Mouse (Mus musculus) cerebellum, postnatal 14 days (tissue): ENCODE data around the gene Leng8.
A peak's percentile ranks its signal among the peaks of the same experiment; 100 is the strongest.

ENCODE experiments used
- DNase-seq, 2 experiments: peaks; one replicate each; pipeline ENCODE4 v3.0.0; 2021; ENCODE audit warnings: mixed read lengths in 2 of 2

Leng8 gene

DNA sequence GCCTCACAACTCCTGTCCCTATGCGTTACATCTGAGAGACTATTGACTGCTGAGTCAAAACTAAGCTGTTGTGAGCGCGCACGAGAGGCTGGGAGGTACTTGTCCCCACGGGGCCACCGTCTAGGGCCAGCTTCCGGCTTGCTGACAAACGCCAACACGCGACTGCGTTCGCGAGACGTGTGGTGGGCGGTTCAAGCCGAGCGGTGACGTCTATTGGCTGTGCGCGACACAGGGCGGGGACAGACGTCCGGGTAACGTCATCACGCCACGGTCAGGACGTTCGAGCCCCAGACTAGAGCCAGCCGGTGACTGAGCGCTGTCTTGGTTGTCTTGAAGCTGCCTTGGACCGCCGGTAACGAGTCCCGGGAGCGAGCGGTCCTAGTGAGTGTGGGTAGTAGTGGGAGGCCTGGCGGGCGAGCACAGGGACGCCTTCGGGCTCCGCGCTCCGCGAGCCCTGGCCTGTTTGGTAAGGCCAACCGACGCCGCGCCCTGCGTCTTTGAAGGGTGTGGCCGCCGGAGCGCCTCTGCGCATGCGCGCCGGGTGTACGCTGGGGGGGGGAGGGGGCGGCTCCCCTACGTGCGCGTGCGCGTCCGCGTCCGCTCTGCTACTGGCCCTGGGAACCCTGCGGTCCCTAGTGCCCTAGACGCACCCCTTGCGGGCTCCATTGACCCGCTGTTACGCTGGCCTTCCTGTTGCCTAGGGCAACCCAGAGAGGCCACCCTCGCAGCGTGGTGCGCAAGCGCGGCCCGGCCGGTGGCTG lies at the start of gene Leng8:
Leng8 (plus strand) TSS at position 269 of the 761 bp plus-strand sequence.
- DNase-seq, result peak; percentile 98 to 99

- DNase-seq, result no peak
These were observed 49.5 kb upstream of the Leng8 start for GRCm38 (mm10) chr7:4087238-4087895.

GRCm38 (mm10) chr7:4087896-4088480 lies 48.9 kb upstream of the Leng8 start:
- DNase-seq, result no peak

GRCm38 (mm10) chr7:4088679-4089078 lies 48.2 kb upstream of the Leng8 start:
- no peak for DNase-seq

GRCm38 (mm10) chr7:4091170-4091569 lies 45.7 kb upstream of the Leng8 start:
- DNase-seq, result no peak

DNA sequence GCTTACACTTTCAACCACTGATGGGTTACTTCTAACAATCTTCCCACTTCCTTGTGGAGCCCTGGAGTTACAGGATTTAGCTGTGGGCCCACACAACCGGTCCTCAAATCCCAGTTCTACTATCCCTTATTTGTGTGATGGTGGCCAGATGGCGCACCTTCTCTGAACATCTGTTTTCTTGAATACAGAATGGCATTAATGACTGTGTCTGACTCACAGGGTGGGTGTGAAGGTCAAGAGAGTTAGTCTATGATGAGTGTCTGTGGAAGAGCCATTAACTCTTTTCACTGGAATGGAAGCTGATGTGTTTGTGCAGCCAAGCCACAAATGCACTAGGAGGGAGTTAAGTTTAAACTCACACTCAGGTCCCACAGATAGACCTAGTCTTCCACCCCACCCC lies 38.5 kb upstream of the Leng8 start:
- DNase-seq, result no peak

GRCm38 (mm10) chr7:4098832-4099231 lies 38.0 kb upstream of the Leng8 start:
- no peak for DNase-seq

DNA sequence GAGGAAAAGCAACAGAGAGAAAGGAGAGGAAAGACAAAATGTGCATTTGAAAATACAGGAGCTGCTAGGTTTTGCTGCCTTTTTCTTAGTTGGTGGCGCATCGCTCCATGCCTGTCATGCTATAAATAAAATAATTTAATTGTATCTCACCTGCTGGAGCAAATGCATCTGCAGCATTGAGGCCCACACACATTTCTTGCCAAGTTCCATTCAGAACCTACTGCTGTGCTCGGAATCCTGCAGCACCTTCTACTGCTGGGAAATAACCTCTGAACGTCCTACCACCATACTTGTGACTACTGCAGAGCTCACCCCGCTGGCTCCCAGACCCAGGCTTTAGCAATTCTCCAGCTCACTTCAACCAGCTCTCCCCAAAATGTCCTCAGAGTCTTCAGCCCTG lies 35.7 kb upstream of the Leng8 start:
- DNase-seq, result no peak

GRCm38 (mm10) chr7:4103411-4103810 lies 33.4 kb upstream of the Leng8 start:
- peak; percentile 61 to 76 for DNase-seq

- DNase-seq, result no peak
These were observed 25.1 kb upstream of the Leng8 start for GRCm38 (mm10) chr7:4111766-4112165.

GRCm38 (mm10) chr7:4117050-4117814 lies 19.6 kb upstream of the Leng8 start:
- peak in 1 of 2 experiments; percentile 45 for DNase-seq

DNA sequence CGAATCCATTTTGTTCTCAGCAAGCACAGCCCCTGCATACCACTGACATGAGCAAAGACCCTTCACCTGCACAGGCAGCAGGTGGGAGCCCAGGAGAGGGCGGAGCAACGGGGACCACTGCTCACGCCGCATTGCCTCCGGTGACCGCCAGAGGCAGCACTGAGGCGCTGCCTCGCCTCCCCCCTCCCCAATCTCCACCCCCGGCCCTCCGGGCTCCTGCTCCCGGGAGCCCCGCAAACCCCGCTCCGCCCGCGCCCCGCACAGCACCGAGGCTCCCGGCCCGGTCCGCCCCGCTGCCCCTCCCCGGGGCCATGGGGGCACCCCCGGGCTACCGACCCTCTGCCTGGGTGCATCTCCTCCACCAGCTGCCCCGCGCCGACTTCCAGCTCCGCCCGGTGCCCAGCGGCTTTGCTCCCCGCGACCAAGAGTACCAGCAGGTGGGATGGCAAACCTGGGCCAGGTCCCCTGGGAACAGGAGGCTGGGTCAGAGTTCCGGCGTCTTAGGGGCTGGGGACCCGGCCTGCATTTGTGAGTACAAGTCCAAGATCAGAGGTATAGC lies 17.4 kb upstream of the Leng8 start, which contains the start of gene Ttyh1:
Ttyh1 (plus strand) TSS at position 65 of the 559 bp plus-strand sequence.
- peak; percentile 84 to 86 for DNase-seq

DNA sequence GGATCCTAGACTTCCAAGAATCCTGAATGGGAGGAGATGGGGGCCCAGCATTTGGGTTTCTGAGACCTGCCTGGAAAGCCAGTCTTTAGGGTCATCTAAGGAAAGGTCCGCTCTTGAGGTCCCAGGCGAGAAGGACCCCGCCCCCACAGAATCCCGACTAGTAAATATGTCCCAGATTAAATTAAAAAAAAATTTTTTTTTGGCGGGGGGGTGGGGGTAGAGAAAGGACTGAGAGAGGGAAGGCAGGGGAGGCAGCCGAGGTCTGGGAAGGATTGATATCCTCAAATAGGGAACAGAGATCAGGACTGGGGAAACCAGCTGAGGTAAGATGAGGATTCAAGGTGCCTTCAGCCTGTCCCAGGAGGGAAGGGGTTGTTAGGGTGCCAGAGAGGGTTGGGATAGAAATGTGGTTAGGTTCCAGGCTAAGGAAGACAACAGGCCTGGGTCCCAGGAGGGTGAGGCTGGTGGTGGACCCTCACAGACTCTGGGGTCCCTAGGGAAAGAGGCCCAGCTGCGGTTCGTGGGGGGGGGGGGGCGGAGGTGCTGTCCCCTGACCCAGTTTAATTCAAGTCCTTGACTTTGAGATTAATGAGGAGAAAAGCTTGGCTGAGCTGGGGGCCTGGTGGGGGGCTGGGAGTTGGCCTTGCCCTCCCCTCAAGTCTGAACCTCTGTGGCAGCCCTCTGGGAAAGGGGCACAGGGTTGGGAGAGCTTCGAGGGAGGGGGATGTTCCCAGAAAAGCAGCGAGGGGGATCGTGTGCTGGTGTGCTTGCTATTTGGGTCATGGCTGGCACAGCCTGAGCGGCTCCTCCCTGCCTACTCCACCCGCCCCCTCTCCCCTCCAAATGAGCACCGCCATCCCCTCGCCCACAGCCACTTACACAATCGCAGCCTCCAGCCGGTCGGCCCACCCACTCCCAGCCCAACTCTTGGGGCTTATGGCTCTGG lies 16.6 kb upstream of the Leng8 start:
- DNase-seq, result peak; percentile 25 to 47

- peak; percentile 9 to 15 for DNase-seq
These were observed 14.6 kb upstream of the Leng8 start for GRCm38 (mm10) chr7:4122076-4122768.

GRCm38 (mm10) chr7:4122783-4123182 lies 14.1 kb upstream of the Leng8 start:
- DNase-seq, result peak in 1 of 2 experiments; percentile 5

GRCm38 (mm10) chr7:4123732-4124131 lies 13.1 kb upstream of the Leng8 start:
- peak; percentile 87 to 92 for DNase-seq

- peak; percentile 84 to 86 for DNase-seq
These were observed 12.5 kb upstream of the Leng8 start for GRCm38 (mm10) chr7:4124315-4124759.

DNA sequence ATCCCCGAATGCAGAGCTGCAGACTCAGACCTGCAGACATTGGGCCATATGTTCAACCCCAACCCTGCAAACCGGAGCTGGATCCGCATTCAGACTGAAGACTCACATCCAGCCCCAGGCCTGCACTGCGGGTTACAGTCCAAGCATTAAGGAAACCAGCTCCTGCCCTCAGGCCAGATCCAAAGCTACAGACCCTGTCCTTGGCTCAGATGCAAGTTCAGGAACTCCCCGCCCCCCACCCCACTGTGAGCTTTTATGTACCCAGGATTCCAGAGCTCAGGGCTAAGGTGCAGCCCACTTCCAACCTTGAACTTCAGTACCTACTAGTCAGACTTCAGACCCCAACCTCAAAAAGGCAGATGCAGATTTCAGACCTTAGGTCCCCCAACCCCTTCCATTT lies 12.0 kb upstream of the Leng8 start:
- DNase-seq, result no peak

GRCm38 (mm10) chr7:4125306-4125705 lies 11.5 kb upstream of the Leng8 start:
- peak; percentile 27 to 35 for DNase-seq

- peak; percentile 11 to 12 for DNase-seq
These were observed 9.7 kb upstream of the Leng8 start for GRCm38 (mm10) chr7:4126992-4127785.
